Mouse (Mus musculus) right cerebral cortex, postnatal 4 days (tissue): Measurements from ENCODE around the gene Defb22.
A peak's percentile ranks its signal among the peaks of the same experiment; 100 is the strongest.

ENCODE experiments used
- DNase-seq: peaks from one replicate; pipeline ENCODE4 v3.0.0-alpha.2; 2022

The Defb22 gene

GRCm38 (mm10) chr2:152490038-152490437 lies at the start of gene Defb22:
Gene Defb22 (minus strand): TSS chr2:152490138.
- no peak for DNase-seq

GRCm38 (mm10) chr2:152517981-152518380 lies 28.0 kb upstream of the Defb22 start, which contains the start of gene Defb28:
Gene Defb28 (plus strand): TSS chr2:152518255.
- DNase-seq: no peak

GRCm38 (mm10) chr2:152516084-152516483 lies 26.1 kb upstream of the Defb22 start:
- DNase-seq: no peak

GRCm38 (mm10) chr2:152511592-152511991 lies 21.7 kb upstream of the Defb22 start, which contains the start of gene Defb26:
Gene Defb26 (minus strand): TSS chr2:152511692.
- no peak for DNase-seq

- no peak for DNase-seq
Measured at GRCm38 (mm10) chr2:152503950-152504349, 14.0 kb upstream of the Defb22 start.

GRCm38 (mm10) chr2:152500863-152501229 lies 10.9 kb upstream of the Defb22 start:
- no peak for DNase-seq

- no peak for DNase-seq
Measured at GRCm38 (mm10) chr2:152500204-152500862, 10.4 kb upstream of the Defb22 start.

- no peak for DNase-seq
Measured at GRCm38 (mm10) chr2:152498020-152498419, 8.1 kb upstream of the Defb22 start.

GRCm38 (mm10) chr2:152493151-152493550 lies 3.2 kb upstream of the Defb22 start:
- DNase-seq: no peak

GRCm38 (mm10) chr2:152487024-152487423 lies 2.9 kb downstream of the Defb22 start:
- DNase-seq: no peak

- no peak for DNase-seq
Measured at GRCm38 (mm10) chr2:152481726-152482125, 8.2 kb downstream of the Defb22 start.

- DNase-seq: no peak
Measured at GRCm38 (mm10) chr2:152480881-152481280, 9.1 kb downstream of the Defb22 start.

- DNase-seq: no peak
Measured at GRCm38 (mm10) chr2:152476763-152477162, 13.2 kb downstream of the Defb22 start, which contains the start of gene Defb20. Gene Defb20 (plus strand): TSS chr2:152477063.

GRCm38 (mm10) chr2:152472434-152472833 lies 17.5 kb downstream of the Defb22 start:
- DNase-seq: no peak

- DNase-seq: peak; percentile 48
Measured at GRCm38 (mm10) chr2:152470973-152471372, 19.0 kb downstream of the Defb22 start.

GRCm38 (mm10) chr2:152464570-152465150 lies 25.3 kb downstream of the Defb22 start, which contains the start of gene Defb23:
Gene Defb23 (minus strand): TSS chr2:152464620.
- no peak for DNase-seq

GRCm38 (mm10) chr2:152459241-152459640 lies 30.7 kb downstream of the Defb22 start:
- no peak for DNase-seq

- no peak for DNase-seq
Measured at GRCm38 (mm10) chr2:152452101-152452781, 37.7 kb downstream of the Defb22 start.

GRCm38 (mm10) chr2:152450241-152450640 lies 39.7 kb downstream of the Defb22 start:
- DNase-seq: peak; percentile 74

- DNase-seq: no peak
Measured at GRCm38 (mm10) chr2:152447461-152447860, 42.5 kb downstream of the Defb22 start.

- DNase-seq: no peak
Measured at GRCm38 (mm10) chr2:152446642-152447041, 43.3 kb downstream of the Defb22 start.

- DNase-seq: peak; percentile 75
Measured at GRCm38 (mm10) chr2:152443281-152443680, 46.7 kb downstream of the Defb22 start.

GRCm38 (mm10) chr2:152442322-152442721 lies 47.6 kb downstream of the Defb22 start:
- DNase-seq: no peak

GRCm38 (mm10) chr2:152439833-152440232 lies 50.1 kb downstream of the Defb22 start:
- DNase-seq: no peak
